Mouse (Mus musculus): ENCODE measurements around the gene Boc.
A peak's percentile ranks its signal among the peaks of the same experiment; 100 is the strongest.

Gene Boc

GRCm38 (mm10) chr16:44558471-44559329 lies at the start of gene Boc:
Gene Boc, minus strand, starts transcription at chr16:44558897.
- DNase-seq, result peak; percentile 79

- no peak for DNase-seq
Measured at GRCm38 (mm10) chr16:44606643-44607042, 47.9 kb upstream of the Boc start.

- peak; percentile 26 for DNase-seq
Measured at GRCm38 (mm10) chr16:44604021-44604616, 45.4 kb upstream of the Boc start.

- no peak for DNase-seq
Measured at GRCm38 (mm10) chr16:44601999-44602794, 43.5 kb upstream of the Boc start.

- DNase-seq, result peak; percentile 40
Measured at GRCm38 (mm10) chr16:44601182-44601581, 42.5 kb upstream of the Boc start.

GRCm38 (mm10) chr16:44597106-44597806 lies 38.6 kb upstream of the Boc start:
- no peak for DNase-seq

GRCm38 (mm10) chr16:44589506-44589905 lies 30.8 kb upstream of the Boc start:
- no peak for DNase-seq

- DNase-seq, result no peak
Measured at GRCm38 (mm10) chr16:44579421-44580024, 20.8 kb upstream of the Boc start.

GRCm38 (mm10) chr16:44578551-44578950 lies 19.9 kb upstream of the Boc start:
- DNase-seq, result no peak

- no peak for DNase-seq
Measured at GRCm38 (mm10) chr16:44568056-44568455, 9.4 kb upstream of the Boc start.

- DNase-seq, result no peak
Measured at GRCm38 (mm10) chr16:44565328-44566210, 6.9 kb upstream of the Boc start.

GRCm38 (mm10) chr16:44564359-44564758 lies 5.7 kb upstream of the Boc start:
- no peak for DNase-seq

GRCm38 (mm10) chr16:44562061-44562460 lies 3.4 kb upstream of the Boc start:
- no peak for DNase-seq

GRCm38 (mm10) chr16:44560214-44560613 lies 1.5 kb upstream of the Boc start:
- DNase-seq, result no peak

GRCm38 (mm10) chr16:44559330-44559695 lies 616 bp upstream of the Boc start:
- DNase-seq, result no peak

GRCm38 (mm10) chr16:44557661-44558470 lies 831 bp downstream of the Boc start:
- DNase-seq, result peak; percentile 68

- no peak for DNase-seq
Measured at GRCm38 (mm10) chr16:44557084-44557483, 1.6 kb downstream of the Boc start.

- DNase-seq, result peak; percentile 26
Measured at GRCm38 (mm10) chr16:44555791-44556709, 2.6 kb downstream of the Boc start.

GRCm38 (mm10) chr16:44553861-44554260 lies 4.8 kb downstream of the Boc start:
- DNase-seq, result no peak

Data from lung, postnatal 36 days (tissue).